Comparison of ENCODE assay signal across 9 mouse cellular contexts in the genomic region with DNA sequence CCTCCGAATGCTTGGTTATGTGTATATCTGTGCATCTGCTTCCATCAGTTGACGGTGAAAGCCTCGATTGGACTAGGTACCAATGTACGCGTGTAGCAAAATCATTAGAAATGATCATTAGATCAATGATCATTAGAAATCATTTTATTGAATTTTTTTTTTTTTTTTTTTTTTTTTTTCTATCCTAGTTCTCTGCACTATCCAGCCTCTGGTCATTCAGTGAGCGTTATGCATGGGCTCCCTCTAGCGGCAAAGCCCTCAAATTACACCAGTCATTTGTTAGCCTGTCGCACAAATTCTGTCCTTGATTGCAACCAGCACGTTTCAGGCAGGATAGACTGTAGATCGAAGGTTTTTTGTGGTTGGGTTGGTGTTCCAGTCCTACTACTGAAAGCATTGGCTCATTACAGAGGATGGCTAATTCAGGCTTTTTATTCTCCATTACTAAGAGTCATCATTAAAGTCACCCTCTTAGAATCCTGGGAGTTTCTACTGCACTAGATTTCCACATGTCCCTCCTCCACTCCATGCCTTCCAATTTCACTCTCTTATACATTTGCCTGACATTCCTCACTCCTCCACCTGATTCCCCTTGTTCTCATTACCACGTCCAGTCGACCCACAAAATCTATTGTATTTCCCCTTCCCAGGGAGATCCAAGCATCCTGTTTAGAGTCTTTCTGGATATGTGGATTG. TPM values are rescaled to one million over a fixed set of nuclear protein-coding genes. Genes with fewer than 3 reads are reported as not detected.
DNase-seq lines count a peak whose midpoint lies in the region; ATAC-seq and TF ChIP-seq lines count a peak whose summit lies in the region.
"Had no signal": no experiment of that assay in that cellular context is flagged by ENCODE, and none has a peak within 500 bp of the region (broad histone marks: within the 10 kb centered on the region; RNA-seq: fewer than 3 reads in every experiment).

No protein-coding gene starts in this region.

- H3K4me1 ChIP-seq in hindbrain, embryonic 16.5 days (ENCODE audit: control insufficient read depth, insufficient read depth, low read depth, low read length) = no peaks in the 10 kb centered on the region
- H3K4me1 ChIP-seq in midbrain, embryonic 12.5 days = no peaks in the 10 kb centered on the region
- no peaks in the 10 kb centered on the region for H3K4me1 ChIP-seq in spleen, adult 2 months (ENCODE audit: control insufficient read depth, insufficient read depth, insufficient read length)

- no peaks in the 10 kb centered on the region for H3K27me3 ChIP-seq in hindbrain, embryonic 16.5 days (replicated peaks; ENCODE audit: control insufficient read depth, insufficient read depth, low read length)
- H3K27me3 ChIP-seq in midbrain, embryonic 12.5 days = no peaks in the 10 kb centered on the region
- no peaks in the 10 kb centered on the region for H3K27me3 ChIP-seq in spleen, adult 2 months (ENCODE audit: control insufficient read depth, insufficient read depth, low read length)

- no peak overlapping the region for H3K4me2 ChIP-seq in hindbrain, embryonic 16.5 days (ENCODE audit: low read length)
- no peak overlapping the region for H3K4me2 ChIP-seq in midbrain, embryonic 12.5 days (replicated peaks)

- WGBS in hindbrain, embryonic 16.5 days = 37% methylated on average over 12 of the region's 12 CpGs
- WGBS in midbrain, embryonic 12.5 days = 37% methylated on average over 12 of the region's 12 CpGs
- 38% methylated on average over 12 of the region's 12 CpGs for WGBS in spleen, adult 2 months

- no peaks in the 10 kb centered on the region for H3K9me3 ChIP-seq in hindbrain, embryonic 16.5 days (ENCODE audit: control insufficient read depth, low read length)
- H3K9me3 ChIP-seq in midbrain, embryonic 12.5 days = no peaks in the 10 kb centered on the region

- TF ChIP-seq CTCF in spleen, adult 2 months (IDR thresholded peaks at IDR 0.05; ENCODE audit: extremely low read depth, insufficient read depth, insufficient read length, insufficient replicate concordance) = peak; percentile 59; the same call in 1 of the 2 replicates

- peak; percentile 5 for DNase-seq in heart, adult 8-10 months (ENCODE audit: low spot score)
- no peak for DNase-seq in heart, adult 11 months
- peak; percentile 44 for DNase-seq in embryo, embryonic 9.5 days (ENCODE audit: extremely low spot score)
- DNase-seq in left cerebral cortex, adult 18-20 months (ENCODE audit: low spot score in 2 of 2) = peak; percentile 58 to 59
- peak; percentile 0 to 57 for DNase-seq in spleen, adult 2 months (ENCODE audit: low read depth in 1 of 2, low spot score in 2 of 2)

- H3K4me3 ChIP-seq in hindbrain, embryonic 16.5 days (ENCODE audit: low read length) = no peak overlapping the region
- no peak overlapping the region for H3K4me3 ChIP-seq in midbrain, embryonic 12.5 days
- H3K4me3 ChIP-seq in spleen, adult 2 months (ENCODE audit: extremely low read depth, insufficient read depth, insufficient read length) = no peak overlapping the region

- H3K27ac ChIP-seq in hindbrain, embryonic 16.5 days (ENCODE audit: low read depth, low read length) = no peak overlapping the region
- H3K27ac ChIP-seq in midbrain, embryonic 12.5 days (replicated peaks) = no peak overlapping the region
- no peak overlapping the region for H3K27ac ChIP-seq in spleen, adult 2 months (ENCODE audit: insufficient read depth, low read length)

- TF ChIP-seq POLR2A in spleen, adult 2 months (IDR thresholded peaks at IDR 0.05; ENCODE audit: low read depth, low read length) = no peak

- no peaks in the 10 kb centered on the region for H3K36me3 ChIP-seq in hindbrain, embryonic 16.5 days (ENCODE audit: control insufficient read depth, insufficient read depth, low read length)
- no peaks in the 10 kb centered on the region for H3K36me3 ChIP-seq in midbrain, embryonic 12.5 days
- H3K36me3 ChIP-seq in spleen, adult 2 months (ENCODE audit: control insufficient read depth, insufficient read depth, low read length) = no peaks in the 10 kb centered on the region

- ATAC-seq in activated CD4-positive, CD25-positive, alpha-beta regulatory T cell, adult 4 months = peak; percentile 81
- ATAC-seq in hindbrain, embryonic 16.5 days = 0 out of 2 replicates have a peak, but pooled peaks have one; percentile 24
- ATAC-seq in midbrain, embryonic 12.5 days (ENCODE audit: low FRiP score, low read depth) = peak; percentile 68

- H3K9ac ChIP-seq in hindbrain, embryonic 16.5 days (ENCODE audit: low read depth, low read length) = no peak overlapping the region
- H3K9ac ChIP-seq in midbrain, embryonic 12.5 days (replicated peaks) = no peak overlapping the region

RNA-seq across cellular contexts. Expression of gene Zbbx, which starts 38.1 kb away (rescaled TPM):
- total RNA-seq in heart, adult 8-10 months (2022) = not detected
- polyA plus RNA-seq in activated CD4-positive, CD25-positive, alpha-beta regulatory T cell, adult 4 months (2017; shearing (Covaris generic)) = not detected
- 0.84 and 1.2 TPM in 2 replicates for polyA plus RNA-seq in hindbrain, embryonic 16.5 days (2015; fragmentation: Nextera tagmentation; extraction: Ambion mirVana)
- 1 to 10 TPM; 2.1 to 3.6 TPM for total RNA-seq in left cerebral cortex, adult 18-20 months (2021)
- 0.09 TPM in 1 of 2 replicates, not detected in the other for polyA plus RNA-seq in midbrain, embryonic 12.5 days (2016; fragmentation: Nextera tagmentation; extraction: Ambion mirVana)
- not detected in 2 replicates for polyA plus RNA-seq in spleen, adult 2 months (2012; rRNA removed)
- polyA plus RNA-seq: liver, embryonic 16.5 days had no signal

Comparison
In these comparisons a context has a peak if more than half of its experiments do, and no peak if none do; other contexts are left out.
1. ATAC-seq: peak in every context shown above with its lines; median percentile 81 in activated CD4-positive, CD25-positive, alpha-beta regulatory T cell, adult 4 months; 68 in midbrain, embryonic 12.5 days; 24 in hindbrain, embryonic 16.5 days.